Mouse (Mus musculus) intestine, embryonic 16.5 days (tissue): ENCODE results near the gene Lrch4. TPM values are rescaled to one million over a fixed set of nuclear protein-coding genes. Genes with fewer than 3 reads are reported as not detected.
A peak's percentile ranks its signal among the peaks of the same experiment; 100 is the strongest.
"Not testable (repeated sequence)": the region's sequence is repeated elsewhere in the genome, so short reads cannot be mapped to it uniquely, and the experiment has no call there.

Experiments used
- ATAC-seq: fragments of 200-750 bp; cut with Nextera tagmentation; 2 replicates; pipeline ENCODE4 v1.8.0; 2017; ENCODE audit warnings: moderate TSS enrichment, moderate library complexity
- H3K27ac ChIP-seq: fragments of 300-500 bp; sonication (generic); 2 replicates; pipeline ENCODE4 v1.5.1; 2014; ENCODE audit warnings: mild to moderate bottlenecking, low read length
- H3K27me3 ChIP-seq: fragments of 300-500 bp; sonication (generic); replicated peaks from 2 replicates; pipeline ENCODE4 v1.6.1; 2014; ENCODE audit warnings: low read length, control low read depth, mixed read lengths; ENCODE audit not compliant: control insufficient read depth, insufficient read depth
- H3K36me3 ChIP-seq: fragments of 300-500 bp; sonication (generic); 2 replicates; pipeline ENCODE4 v1.6.1; 2014; ENCODE audit warnings: low read length, control low read depth; ENCODE audit not compliant: control insufficient read depth, insufficient read depth
- H3K4me1 ChIP-seq: fragments of 300-500 bp; sonication (generic); 2 replicates; pipeline ENCODE4 v1.6.1; 2014; ENCODE audit warnings: low read length, control low read depth, mixed read lengths; ENCODE audit not compliant: control insufficient read depth, insufficient read depth
- H3K4me2 ChIP-seq: fragments of 300-500 bp; sonication (generic); 2 replicates; pipeline ENCODE4 v1.6.1; 2014; ENCODE audit warnings: low read depth, low read length, control low read depth
- H3K4me3 ChIP-seq: fragments of 300-500 bp; sonication (generic); 2 replicates; pipeline ENCODE4 v1.5.1; 2014; ENCODE audit warnings: mild to moderate bottlenecking, low read length
- H3K9ac ChIP-seq: fragments of 300-500 bp; sonication (generic); 2 replicates; pipeline ENCODE4 v1.6.1; 2014; ENCODE audit warnings: low read depth, low read length
- H3K9me3 ChIP-seq: fragments of 300-500 bp; sonication (generic); 2 replicates; pipeline ENCODE4 v1.6.1; 2016; ENCODE audit warnings: low read length, control low read depth; ENCODE audit not compliant: control insufficient read depth
- WGBS: fragments of 180-500 bp; shearing (Covaris S2); extraction: QIAGEN DNeasy Blood & Tissue Kit; methylation state at CpG from one replicate; pipeline ENCODE4 v1.1.7; 2014; 5-methylcytosine and 5-hydroxymethylcytosine counted together
- polyA plus RNA-seq: library from polyadenylated mRNA; unstranded; fragments of >200 nt; fragmentation: Nextera tagmentation; extraction: Ambion mirVana; gene quantifications from 2 replicates; pipeline ENCODE4 v1.2.1, GENCODE M21; 2015

The Lrch4 gene
- polyA plus RNA-seq, 1 experiment from 2014 or later: 37.8 TPM

- peak overlapping the region; percentile 65 for H3K9ac ChIP-seq
- H3K27ac ChIP-seq: peak overlapping the region; percentile 91
- H3K4me1 ChIP-seq: peaks cover 43% of the 10 kb centered on the region
- peak overlapping the region; percentile 32 for H3K4me3 ChIP-seq
- no peaks in the 10 kb centered on the region for H3K36me3 ChIP-seq
- H3K4me2 ChIP-seq: peak overlapping the region; percentile 42
- no peaks in the 10 kb centered on the region for H3K9me3 ChIP-seq
- H3K27me3 ChIP-seq: no peaks in the 10 kb centered on the region
- peak; percentile 24 for ATAC-seq
- 14% methylated on average over 12 of the region's 12 CpGs for WGBS
Observed at GRCm38 (mm10) chr5:137610548-137611244, 18.2 kb upstream of the Lrch4 start.

- WGBS: 9% methylated on average over 6 of the region's 6 CpGs
- H3K4me2 ChIP-seq: peak overlapping the region; percentile 42
- H3K27me3 ChIP-seq: no peaks in the 10 kb centered on the region
- peaks cover 43% of the 10 kb centered on the region for H3K4me1 ChIP-seq
- peak overlapping the region; percentile 91 for H3K27ac ChIP-seq
- peak overlapping the region; percentile 32 for H3K4me3 ChIP-seq
- H3K9ac ChIP-seq: peak overlapping the region; percentile 65
- no peaks in the 10 kb centered on the region for H3K36me3 ChIP-seq
- H3K9me3 ChIP-seq: no peaks in the 10 kb centered on the region
- peak; percentile 43 for ATAC-seq
Observed at GRCm38 (mm10) chr5:137611245-137611602, 17.7 kb upstream of the Lrch4 start.

GRCm38 (mm10) chr5:137613076-137613475, 15.8 kb upstream of the Lrch4 start:
- Histone ChIP-seq H3K4me1 (peaks cover 43% of the 10 kb centered on the region), H3K4me3 (no peak overlapping the region), H3K36me3 (no peaks in the 10 kb centered on the region), H3K9ac (peak overlapping the region; percentile 27), H3K27me3 (no peaks in the 10 kb centered on the region), H3K4me2 (peak overlapping the region; percentile 11; the same call in 1 of the 2 replicates), H3K27ac (peak overlapping the region; percentile 82), H3K9me3 (no peaks in the 10 kb centered on the region)
- 75% methylated on average over 5 of the region's 5 CpGs for WGBS
- peak; percentile 5; the same call in 1 of the 2 replicates for ATAC-seq

- Histone ChIP-seq H3K27ac (peak within 1 kb of the TSS; percentile 82), H3K9ac (peak within 1 kb of the TSS; percentile 27), H3K4me2 (peak within 1 kb of the TSS; percentile 11; the same call in 1 of the 2 replicates), H3K4me1 (peaks cover 40% of the 10 kb centered on the region), H3K36me3 (no peaks in the 10 kb centered on the region), H3K4me3 (no peak within 1 kb of the TSS), H3K9me3 (no peaks in the 10 kb centered on the region), H3K27me3 (no peaks in the 10 kb centered on the region)
- 35% methylated on average over 11 of the region's 11 CpGs for WGBS
- peak; percentile 83 for ATAC-seq
Observed at GRCm38 (mm10) chr5:137613550-137613949, 15.4 kb upstream of the Lrch4 start, which contains the start of gene Pcolce. Gene Pcolce, minus strand, starts transcription at chr5:137613784.

- H3K27ac ChIP-seq, H3K4me2 ChIP-seq, ATAC-seq, H3K9me3 ChIP-seq, H3K4me3 ChIP-seq, H3K27me3 ChIP-seq, H3K9ac ChIP-seq, H3K36me3 ChIP-seq: not testable (repeated sequence)
- WGBS: 85% methylated on average over 2 of the region's 2 CpGs
- H3K4me1 ChIP-seq: peaks cover 28% of the 10 kb centered on the region
Observed at GRCm38 (mm10) chr5:137614921-137615320, 14.0 kb upstream of the Lrch4 start.

GRCm38 (mm10) chr5:137615347-137615746, 13.6 kb upstream of the Lrch4 start:
- H3K4me3 ChIP-seq: no peak overlapping the region
- no peaks in the 10 kb centered on the region for H3K36me3 ChIP-seq
- no peak for ATAC-seq
- H3K27me3 ChIP-seq: no peaks in the 10 kb centered on the region
- no peaks in the 10 kb centered on the region for H3K9me3 ChIP-seq
- H3K9ac ChIP-seq: no peak overlapping the region
- peaks cover 24% of the 10 kb centered on the region for H3K4me1 ChIP-seq
- 80% methylated on average over 7 of the region's 7 CpGs for WGBS
- no peak overlapping the region for H3K4me2 ChIP-seq
- H3K27ac ChIP-seq: no peak overlapping the region

GRCm38 (mm10) chr5:137623937-137624530, 4.9 kb upstream of the Lrch4 start:
- no peak for ATAC-seq
- Histone ChIP-seq H3K4me1 (peaks cover 14% of the 10 kb centered on the region), H3K27me3 (no peaks in the 10 kb centered on the region), H3K36me3 (no peaks in the 10 kb centered on the region), H3K27ac (no peak overlapping the region), H3K9ac (no peak overlapping the region), H3K4me2 (no peak overlapping the region), H3K9me3 (no peaks in the 10 kb centered on the region), H3K4me3 (no peak overlapping the region)
- WGBS: 80% methylated on average over 11 of the region's 11 CpGs

GRCm38 (mm10) chr5:137627991-137628390, 930 bp upstream of the Lrch4 start:
- H3K4me1 ChIP-seq: peaks cover 43% of the 10 kb centered on the region
- H3K4me2 ChIP-seq: peak overlapping the region; percentile 84
- peak overlapping the region; percentile 83 for H3K9ac ChIP-seq
- WGBS: 2% methylated on average over 9 of the region's 9 CpGs
- H3K36me3 ChIP-seq: no peaks in the 10 kb centered on the region
- ATAC-seq: no peak
- H3K27ac ChIP-seq: peak overlapping the region; percentile 94
- H3K9me3 ChIP-seq: no peaks in the 10 kb centered on the region
- no peaks in the 10 kb centered on the region for H3K27me3 ChIP-seq
- peak overlapping the region; percentile 67 for H3K4me3 ChIP-seq

GRCm38 (mm10) chr5:137629306-137629721, 393 bp downstream of the Lrch4 start:
- peaks cover 6% of the 10 kb centered on the region; the same call in 1 of the 2 replicates for H3K36me3 ChIP-seq
- peak overlapping the region; percentile 91 for H3K9ac ChIP-seq
- no peaks in the 10 kb centered on the region for H3K27me3 ChIP-seq
- peaks cover 47% of the 10 kb centered on the region for H3K4me1 ChIP-seq
- WGBS: under 1% methylated on average over 23 of the region's 23 CpGs
- H3K4me3 ChIP-seq: peak overlapping the region; percentile 86
- peak; percentile 57 for ATAC-seq
- H3K9me3 ChIP-seq: no peaks in the 10 kb centered on the region
- H3K4me2 ChIP-seq: peak overlapping the region; percentile 84
- H3K27ac ChIP-seq: peak overlapping the region; percentile 99
